Mouse (Mus musculus): Measurements from ENCODE around the gene AC170998.1. TPM values are rescaled to one million over a fixed set of nuclear protein-coding genes. Genes with fewer than 3 reads are reported as not detected.

The AC170998.1 gene
- polyA plus RNA-seq, 1 experiment = 2.7 TPM

DNA sequence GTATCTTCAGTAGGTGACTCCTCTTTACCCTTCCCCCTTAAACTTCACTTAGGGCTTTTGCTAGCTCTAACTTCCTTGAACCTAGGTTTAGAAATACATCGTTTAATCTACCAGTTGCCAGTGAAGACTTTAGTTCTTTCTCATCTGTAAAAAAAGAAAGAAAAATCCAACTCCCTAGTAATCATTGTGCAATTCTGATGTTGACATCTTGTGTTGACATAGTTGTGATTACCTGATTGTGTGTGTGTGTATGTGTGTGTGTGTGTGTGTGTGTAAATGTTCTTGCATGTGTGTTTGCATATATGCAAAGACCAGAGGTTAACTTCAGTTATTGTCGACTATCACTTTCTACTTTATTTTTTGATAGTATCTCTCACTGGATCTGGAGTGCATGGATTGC lies 27.2 kb upstream of the AC170998.1 start:
- no peak overlapping the region for H3K4me3 ChIP-seq (replicated peaks; ENCODE audit: control insufficient read depth, low read depth, low read length)
- H3K4me1 ChIP-seq (ENCODE audit: control insufficient read depth, insufficient read depth, low read length) = peaks cover 7% of the 10 kb centered on the region
- no peak for TF ChIP-seq CTCF (IDR thresholded peaks at IDR 0.05; ENCODE audit: control insufficient read depth, insufficient read depth, low read length)
- TF ChIP-seq POLR2A (IDR thresholded peaks at IDR 0.05; ENCODE audit: borderline replicate concordance, control insufficient read depth, low read depth, low read length) = no peak
- no peak overlapping the region for H3K27ac ChIP-seq (ENCODE audit: control insufficient read depth, insufficient read depth, low read depth, low read length, poor library complexity)
- WGBS = 15% methylated on average over 2 of the region's 2 CpGs

DNA sequence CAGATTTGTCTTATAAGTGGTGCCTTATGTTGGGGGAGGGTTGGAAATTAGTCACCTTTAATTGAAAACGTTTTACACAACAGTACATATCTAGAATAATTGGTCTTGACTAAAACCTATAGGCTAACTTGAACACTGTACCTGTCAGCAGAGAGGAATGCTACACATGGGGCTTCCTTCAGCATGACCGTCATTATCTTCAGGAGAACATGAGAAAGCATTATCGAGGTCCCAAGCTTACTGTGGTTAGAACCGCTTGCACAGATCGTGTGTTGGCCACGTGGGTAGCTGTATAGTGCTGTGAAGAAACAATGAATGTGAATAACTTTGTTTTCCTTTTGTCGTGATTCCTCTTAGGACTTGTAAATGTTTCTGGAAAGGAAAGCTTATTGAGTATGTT lies 26.1 kb upstream of the AC170998.1 start:
- Histone ChIP-seq H3K4me3 (replicated peaks; ENCODE audit: control insufficient read depth, low read depth, low read length) (no peak overlapping the region), H3K27ac (ENCODE audit: control insufficient read depth, insufficient read depth, low read depth, low read length, poor library complexity) (no peak overlapping the region), H3K4me1 (ENCODE audit: control insufficient read depth, insufficient read depth, low read length) (peaks cover 7% of the 10 kb centered on the region)
- WGBS = 7% methylated on average over 7 of the region's 7 CpGs
- TF ChIP-seq POLR2A (IDR thresholded peaks at IDR 0.05; ENCODE audit: borderline replicate concordance, control insufficient read depth, low read depth, low read length) = no peak
- TF ChIP-seq CTCF (IDR thresholded peaks at IDR 0.05; ENCODE audit: control insufficient read depth, insufficient read depth, low read length) = no peak

DNA sequence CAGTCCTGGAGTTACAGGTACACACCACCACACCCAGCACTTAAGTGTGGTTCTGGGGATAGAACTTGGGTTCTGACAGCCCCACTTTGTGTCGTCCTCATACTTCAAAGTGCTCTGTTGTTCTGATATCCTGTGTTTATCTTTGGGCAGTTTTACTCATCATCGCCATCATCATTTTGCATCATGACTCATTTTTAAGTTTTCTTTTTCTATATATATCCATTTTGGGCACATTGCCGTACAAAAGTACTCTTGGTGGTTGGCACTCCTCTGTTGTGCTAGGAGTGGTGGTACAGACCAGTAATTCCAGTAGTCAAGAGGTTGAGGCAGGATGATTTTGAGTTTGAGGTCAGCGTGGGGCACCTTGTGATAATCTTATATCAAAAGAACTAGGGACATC lies 24.7 kb upstream of the AC170998.1 start:
- no peak for TF ChIP-seq CTCF (IDR thresholded peaks at IDR 0.05; ENCODE audit: control insufficient read depth, insufficient read depth, low read length)
- no peak for TF ChIP-seq POLR2A (IDR thresholded peaks at IDR 0.05; ENCODE audit: borderline replicate concordance, control insufficient read depth, low read depth, low read length)
- H3K4me3 ChIP-seq (replicated peaks; ENCODE audit: control insufficient read depth, low read depth, low read length) = no peak overlapping the region
- 72% methylated on average over 4 of the region's 4 CpGs for WGBS
- H3K27ac ChIP-seq (ENCODE audit: control insufficient read depth, insufficient read depth, low read depth, low read length, poor library complexity) = no peak overlapping the region
- peaks cover 7% of the 10 kb centered on the region for H3K4me1 ChIP-seq (ENCODE audit: control insufficient read depth, insufficient read depth, low read length)

DNA sequence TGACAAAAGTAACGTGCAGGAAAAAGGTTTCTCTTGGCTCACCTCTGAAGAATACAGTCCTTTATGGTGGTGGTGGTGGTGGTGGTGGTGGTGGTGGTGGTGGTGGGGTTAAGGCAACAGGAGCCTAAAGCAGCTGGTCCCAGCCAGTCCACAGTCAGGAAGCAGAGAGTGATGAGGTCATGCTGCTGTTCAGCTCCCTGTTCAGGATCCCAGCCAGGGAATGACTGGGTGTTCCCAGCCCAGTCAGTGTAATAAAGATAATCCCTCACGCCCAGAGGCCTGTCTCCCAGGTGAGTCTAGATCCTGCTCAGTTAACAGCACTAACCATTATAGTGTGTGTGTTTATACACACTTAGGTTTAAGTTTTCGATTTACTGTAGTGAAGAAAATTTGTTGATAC lies 24.1 kb upstream of the AC170998.1 start:
- H3K4me1 ChIP-seq (ENCODE audit: control insufficient read depth, insufficient read depth, low read length) = peaks cover 5% of the 10 kb centered on the region; the same call in 1 of the 2 replicates
- H3K4me3 ChIP-seq (replicated peaks; ENCODE audit: control insufficient read depth, low read depth, low read length) = no peak overlapping the region
- 67% methylated on average over 3 of the region's 3 CpGs for WGBS
- no peak for TF ChIP-seq CTCF (IDR thresholded peaks at IDR 0.05; ENCODE audit: control insufficient read depth, insufficient read depth, low read length)
- TF ChIP-seq POLR2A (IDR thresholded peaks at IDR 0.05; ENCODE audit: borderline replicate concordance, control insufficient read depth, low read depth, low read length) = no peak
- H3K27ac ChIP-seq (ENCODE audit: control insufficient read depth, insufficient read depth, low read depth, low read length, poor library complexity) = no peak overlapping the region

DNA sequence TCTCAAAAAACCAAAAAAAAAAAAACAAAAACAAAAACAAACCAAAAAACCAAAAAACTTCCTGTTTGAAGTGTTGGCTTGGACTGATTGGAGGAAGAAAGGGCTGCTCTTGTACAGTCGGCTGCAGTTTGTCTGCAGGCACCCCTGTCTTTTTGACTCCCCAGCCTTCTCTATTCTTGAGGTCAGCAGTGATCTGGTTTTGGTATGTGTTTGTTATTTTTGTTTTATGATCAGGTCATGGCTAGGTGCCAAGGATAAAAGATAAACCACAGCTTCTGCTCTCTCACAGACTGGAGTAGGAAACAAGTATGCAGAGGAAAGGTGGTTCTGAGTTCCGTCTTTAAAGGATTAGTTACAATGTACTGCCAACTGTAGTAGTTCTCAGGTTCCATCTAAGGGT lies 23.2 kb upstream of the AC170998.1 start:
- 25% methylated on average over 2 of the region's 2 CpGs for WGBS
- Histone ChIP-seq H3K27ac (ENCODE audit: control insufficient read depth, insufficient read depth, low read depth, low read length, poor library complexity) (no peak overlapping the region), H3K4me3 (replicated peaks; ENCODE audit: control insufficient read depth, low read depth, low read length) (no peak overlapping the region), H3K4me1 (ENCODE audit: control insufficient read depth, insufficient read depth, low read length) (peaks cover 3% of the 10 kb centered on the region; the same call in 1 of the 2 replicates)
- no peak for TF ChIP-seq CTCF (IDR thresholded peaks at IDR 0.05; ENCODE audit: control insufficient read depth, insufficient read depth, low read length)
- no peak for TF ChIP-seq POLR2A (IDR thresholded peaks at IDR 0.05; ENCODE audit: borderline replicate concordance, control insufficient read depth, low read depth, low read length)

DNA sequence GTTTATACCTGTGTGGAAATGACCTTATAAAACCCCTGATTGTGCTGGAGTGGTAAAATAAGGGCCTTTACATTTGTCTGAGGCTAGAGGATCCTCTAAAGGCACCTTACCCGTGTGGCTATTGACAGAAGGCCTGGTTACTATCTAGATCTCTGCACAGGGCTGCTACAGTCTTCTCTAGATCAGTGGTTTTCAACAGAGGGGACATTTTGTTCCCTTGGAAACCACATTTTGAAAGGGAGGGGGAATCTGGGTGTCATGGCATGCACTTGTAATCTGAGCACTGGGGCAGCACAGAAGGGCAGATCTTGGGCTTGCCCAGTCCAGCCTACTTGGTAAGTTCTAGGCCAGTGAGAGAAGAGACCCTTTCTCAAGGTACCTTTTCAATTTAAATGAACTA lies 19.2 kb upstream of the AC170998.1 start:
- TF ChIP-seq POLR2A (IDR thresholded peaks at IDR 0.05; ENCODE audit: borderline replicate concordance, control insufficient read depth, low read depth, low read length) = no peak
- no peak for TF ChIP-seq CTCF (IDR thresholded peaks at IDR 0.05; ENCODE audit: control insufficient read depth, insufficient read depth, low read length)
- Histone ChIP-seq H3K4me1 (ENCODE audit: control insufficient read depth, insufficient read depth, low read length) (peaks cover 3% of the 10 kb centered on the region; the same call in 1 of the 2 replicates), H3K27ac (ENCODE audit: control insufficient read depth, insufficient read depth, low read depth, low read length, poor library complexity) (no peak overlapping the region), H3K4me3 (replicated peaks; ENCODE audit: control insufficient read depth, low read depth, low read length) (no peak overlapping the region)
- 3% methylated on average over 1 of the region's 1 CpGs for WGBS

DNA sequence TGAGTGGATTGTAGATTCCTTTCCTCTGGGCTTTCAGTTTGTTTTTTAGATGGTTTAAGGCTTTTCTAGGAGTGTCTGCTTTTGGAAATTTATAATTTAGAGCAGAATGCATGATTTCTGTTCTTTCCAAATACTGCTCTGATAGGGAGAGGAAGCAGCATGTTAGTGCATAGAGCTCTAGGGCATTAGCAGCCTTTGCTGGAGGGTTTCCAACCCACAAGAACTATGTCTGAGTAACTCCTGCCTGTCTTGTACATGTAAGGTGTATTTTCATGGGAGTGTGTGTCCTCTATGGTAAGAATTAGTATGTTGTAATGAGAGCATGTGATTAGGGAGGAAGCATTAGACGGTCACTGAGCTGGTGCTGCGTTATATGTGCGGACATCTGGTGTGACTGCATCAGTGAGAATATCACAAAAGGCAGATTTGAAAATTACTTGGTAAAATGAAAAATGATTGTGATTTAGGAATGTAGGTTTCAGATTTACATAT lies 18.7 kb upstream of the AC170998.1 start:
- WGBS = 33% methylated on average over 3 of the region's 3 CpGs
- Histone ChIP-seq H3K27ac (ENCODE audit: control insufficient read depth, insufficient read depth, low read depth, low read length, poor library complexity) (no peak overlapping the region), H3K4me3 (replicated peaks; ENCODE audit: control insufficient read depth, low read depth, low read length) (no peak overlapping the region), H3K4me1 (ENCODE audit: control insufficient read depth, insufficient read depth, low read length) (peaks cover 5% of the 10 kb centered on the region; the same call in 1 of the 2 replicates)
- TF ChIP-seq POLR2A (IDR thresholded peaks at IDR 0.05; ENCODE audit: borderline replicate concordance, control insufficient read depth, low read depth, low read length) (no peak), CTCF (IDR thresholded peaks at IDR 0.05; ENCODE audit: control insufficient read depth, insufficient read depth, low read length) (no peak)

DNA sequence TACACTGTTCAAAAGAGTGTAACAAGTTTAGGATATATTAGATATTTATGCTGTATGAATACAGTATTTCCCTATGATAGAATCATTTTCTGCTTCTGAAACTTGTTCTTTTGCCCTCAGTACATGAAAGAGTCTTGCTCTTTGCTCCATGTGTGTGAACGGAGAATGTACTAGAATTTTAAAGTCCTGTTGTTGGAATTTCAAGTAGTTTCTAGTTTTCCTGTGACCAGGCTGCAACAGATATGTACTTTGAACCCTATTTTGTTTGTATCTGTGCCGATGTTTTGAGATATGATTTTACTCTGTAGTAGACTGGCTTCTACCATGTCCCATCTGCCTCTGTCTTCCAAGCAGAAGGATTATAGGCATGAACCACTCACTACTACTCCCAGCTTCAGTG lies 18.1 kb upstream of the AC170998.1 start:
- H3K27ac ChIP-seq (ENCODE audit: control insufficient read depth, insufficient read depth, low read depth, low read length, poor library complexity) = no peak overlapping the region
- H3K4me1 ChIP-seq (ENCODE audit: control insufficient read depth, insufficient read depth, low read length) = peaks cover 5% of the 10 kb centered on the region; the same call in 1 of the 2 replicates
- H3K4me3 ChIP-seq (replicated peaks; ENCODE audit: control insufficient read depth, low read depth, low read length) = no peak overlapping the region
- TF ChIP-seq POLR2A (IDR thresholded peaks at IDR 0.05; ENCODE audit: borderline replicate concordance, control insufficient read depth, low read depth, low read length) = no peak
- TF ChIP-seq CTCF (IDR thresholded peaks at IDR 0.05; ENCODE audit: control insufficient read depth, insufficient read depth, low read length) = no peak
- 78% methylated on average over 2 of the region's 2 CpGs for WGBS

DNA sequence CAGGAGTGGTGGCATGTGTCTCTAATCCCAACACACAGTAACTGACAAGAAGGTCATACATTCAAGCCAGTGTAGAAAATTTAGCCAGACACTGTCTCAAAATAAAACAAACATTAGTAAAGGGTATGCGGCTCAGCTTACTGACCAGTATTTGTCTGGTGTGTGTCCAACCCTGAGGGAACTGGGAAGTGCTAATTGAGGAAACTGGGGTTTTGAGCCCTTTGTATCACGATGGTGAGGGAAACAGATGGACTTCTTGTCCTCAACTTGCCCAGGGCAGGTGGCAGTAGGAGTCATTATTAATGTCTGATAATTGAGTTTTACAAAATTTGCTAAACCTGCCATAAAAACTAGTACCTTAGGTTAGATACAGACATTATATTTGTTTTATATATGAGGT lies 16.9 kb upstream of the AC170998.1 start:
- peaks cover 5% of the 10 kb centered on the region; the same call in 1 of the 2 replicates for H3K4me1 ChIP-seq (ENCODE audit: control insufficient read depth, insufficient read depth, low read length)
- 9% methylated on average over 2 of the region's 2 CpGs for WGBS
- H3K27ac ChIP-seq (ENCODE audit: control insufficient read depth, insufficient read depth, low read depth, low read length, poor library complexity) = no peak overlapping the region
- H3K4me3 ChIP-seq (replicated peaks; ENCODE audit: control insufficient read depth, low read depth, low read length) = no peak overlapping the region
- no peak for TF ChIP-seq CTCF (IDR thresholded peaks at IDR 0.05; ENCODE audit: control insufficient read depth, insufficient read depth, low read length)
- TF ChIP-seq POLR2A (IDR thresholded peaks at IDR 0.05; ENCODE audit: borderline replicate concordance, control insufficient read depth, low read depth, low read length) = no peak

Measured in bone marrow, adult 2 months (tissue).